Mouse (Mus musculus): ENCODE measurements at regions not wholly inside any gene's neighbourhood (a gene's known extent, or its start where the extent isn't known, plus 50 kb on each side); places are given as distances from the start of the nearest gene placed in this dataset.

DNA sequence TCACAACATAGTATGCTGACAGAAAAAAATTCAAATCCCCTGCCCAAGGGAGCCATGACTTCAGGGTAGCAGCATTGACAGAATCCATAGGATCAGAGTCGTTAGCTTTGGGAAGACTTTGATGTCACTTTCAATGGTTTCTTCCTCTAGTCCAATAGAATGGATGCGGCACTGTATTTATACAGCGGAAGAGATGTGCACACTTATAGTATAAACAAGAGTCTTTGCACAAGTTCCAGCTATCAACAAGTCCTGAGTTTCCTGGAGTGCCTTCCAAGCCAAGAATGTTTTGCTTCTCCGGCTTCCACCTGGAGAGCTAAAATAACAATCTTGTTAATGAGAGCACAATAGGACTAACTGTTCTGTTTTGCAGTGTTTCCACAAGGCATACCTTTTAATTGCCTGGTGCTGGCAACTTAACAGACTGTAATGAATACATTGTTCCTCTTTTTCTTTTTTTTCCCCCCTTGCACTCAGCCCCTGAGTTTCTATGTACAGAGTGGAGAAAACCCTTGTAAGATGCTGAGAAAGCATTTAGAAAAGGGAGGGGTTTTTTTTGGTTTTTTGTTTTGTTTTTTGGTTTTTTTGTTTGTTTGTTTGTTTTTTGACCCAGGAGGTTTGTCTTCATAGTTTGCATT is 129.8 kb upstream of the Nebl start:
- ChIA-PET CTCF (no interaction called here), POLR2A (interaction anchor here in 1 of 4 experiments (0.6 to 1.7 kb wide), 3 partner anchors 9 to 245 kb away, joined by 3 to 4 read pairs (median 4); no protein-coding TSS in a partner anchor)

DNA sequence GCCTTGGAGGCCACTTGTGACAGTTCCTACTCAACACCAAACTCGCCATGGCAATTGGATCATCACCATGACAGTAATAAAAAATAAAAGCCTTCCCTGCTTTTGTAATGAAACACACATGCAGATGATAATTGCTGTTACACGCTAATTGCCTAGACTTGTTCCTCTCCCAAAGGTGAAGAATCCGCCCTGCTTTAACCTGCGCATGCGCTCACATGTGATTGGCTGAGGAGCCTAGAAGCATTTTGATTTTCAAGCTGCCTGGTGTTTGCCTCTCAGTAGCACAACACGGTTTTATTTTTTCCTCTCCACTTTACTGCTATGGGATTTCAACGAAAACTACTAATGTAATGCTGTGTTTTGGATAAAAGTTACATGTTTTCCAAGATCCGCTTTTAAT is 128.0 kb upstream of the Nebl start:
- ChIA-PET CTCF (no interaction called here), POLR2A (interaction anchor here in 1 of 4 experiments (1.7 kb wide), 1 partner anchor 10 kb away, joined by 4 read pairs; no protein-coding TSS in a partner anchor)

DNA sequence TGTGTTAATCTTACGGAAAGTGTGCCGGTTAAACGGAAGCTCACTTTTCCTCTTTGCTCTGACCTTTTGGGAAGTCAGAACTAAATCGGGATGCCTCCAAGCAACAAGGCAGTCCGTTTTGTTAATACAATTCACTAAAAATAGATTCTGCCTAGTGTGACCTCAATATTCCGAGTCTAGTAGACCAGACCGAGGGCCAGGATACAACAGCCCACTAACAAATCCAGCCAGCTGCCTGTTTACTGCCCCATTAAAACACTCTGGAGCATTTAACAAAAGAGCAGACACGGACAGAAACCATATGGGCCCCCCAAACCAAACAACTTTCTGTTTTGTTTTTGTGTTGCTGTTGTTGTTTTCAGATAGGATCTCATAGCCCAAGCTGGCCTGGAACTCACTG is 127.1 kb upstream of the Nebl start:
- ChIA-PET CTCF (no interaction called here), POLR2A (interaction anchor here in 1 of 4 experiments (0.6 kb wide), 1 partner anchor 79 kb away, joined by 3 read pairs; no protein-coding TSS in a partner anchor)

DNA sequence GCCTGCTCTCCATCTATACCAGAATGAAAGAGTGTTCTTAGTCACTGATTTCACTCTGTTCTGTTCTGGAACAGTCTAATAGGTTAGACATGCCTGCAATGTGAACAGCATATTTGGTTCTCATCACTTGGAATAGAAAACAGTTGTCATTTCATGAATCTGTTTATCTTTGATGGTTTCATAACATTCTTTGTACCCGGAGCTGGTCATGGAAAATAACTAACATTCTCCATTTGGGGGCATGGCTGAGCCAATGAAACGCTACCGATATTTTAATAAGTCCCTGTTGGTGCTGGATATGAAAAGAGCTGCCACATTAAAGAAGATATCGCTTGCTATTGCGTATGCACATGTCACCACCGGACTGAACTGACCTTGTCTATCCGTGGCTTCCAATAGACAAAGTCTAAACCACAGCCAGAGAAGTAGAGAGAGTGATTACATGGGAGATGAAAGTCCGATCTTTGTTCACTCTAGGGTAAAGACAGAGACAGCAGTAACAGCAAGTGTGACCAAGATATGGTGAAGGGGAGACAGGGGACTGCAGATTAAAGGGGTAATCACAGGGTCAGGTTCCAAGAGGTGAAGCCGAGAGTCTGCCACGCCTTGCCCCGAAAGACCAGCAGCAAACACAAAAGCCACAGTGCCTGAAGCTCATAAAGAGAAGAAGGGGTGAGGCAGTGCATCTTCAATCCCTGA is 124.5 kb upstream of the Nebl start:
- ChIA-PET CTCF (no interaction called here), POLR2A (interaction anchor here in 1 of 4 experiments (0.5 to 1.0 kb wide), 2 partner anchors 9 to 27 kb away, joined by 3 read pairs; no protein-coding TSS in a partner anchor)

DNA sequence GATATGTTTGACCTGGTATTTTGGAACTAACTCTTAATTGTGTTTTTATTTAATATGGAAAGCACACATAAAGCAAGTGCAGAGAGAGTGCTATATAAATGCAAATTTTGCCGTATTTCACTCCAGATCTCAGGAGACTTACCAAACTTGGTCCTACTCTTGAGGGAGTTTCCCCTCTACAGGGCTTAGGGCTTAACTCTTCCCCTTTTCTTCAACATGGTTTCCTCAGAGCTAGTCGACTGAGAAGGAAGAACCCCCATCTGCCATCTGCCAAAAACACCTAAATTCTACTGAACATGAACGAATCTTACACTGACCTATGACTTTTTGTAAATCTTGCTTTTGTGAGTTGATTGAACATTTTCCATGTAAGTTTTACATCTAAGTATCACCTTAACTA is 122.8 kb upstream of the Nebl start:
- CTCF ChIA-PET = no interaction called here
- POLR2A ChIA-PET = no interaction called here

DNA sequence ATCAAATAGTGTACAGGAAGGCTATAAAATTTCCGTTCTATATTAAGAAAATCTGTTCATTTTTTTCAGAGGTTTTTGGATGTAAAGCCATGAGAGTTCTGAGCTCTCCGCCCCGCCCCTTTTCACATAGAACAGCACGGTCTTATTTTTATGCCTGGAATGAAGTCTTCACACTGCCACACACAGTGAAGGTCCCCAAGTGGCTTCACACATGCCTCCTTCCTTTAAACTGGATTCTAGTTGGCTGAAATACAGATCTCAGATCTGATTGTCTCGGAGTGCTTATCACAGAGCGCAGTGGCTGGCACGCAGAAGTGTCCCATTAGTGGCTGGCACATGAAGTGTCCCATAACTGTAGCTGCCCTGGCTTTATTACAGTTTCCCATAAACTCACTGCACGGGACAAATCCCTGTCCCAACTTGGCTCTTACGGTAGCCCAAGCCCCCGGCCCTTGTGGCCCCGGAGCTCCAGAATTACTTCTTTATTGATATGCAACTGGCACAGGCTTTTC is 122.3 kb upstream of the Nebl start:
- ChIA-PET POLR2A (no interaction called here), CTCF (interaction anchor here in 1 of 4 experiments (0.6 kb wide), 1 partner anchor 344 kb away, joined by 6 read pairs; no protein-coding TSS in a partner anchor)

DNA sequence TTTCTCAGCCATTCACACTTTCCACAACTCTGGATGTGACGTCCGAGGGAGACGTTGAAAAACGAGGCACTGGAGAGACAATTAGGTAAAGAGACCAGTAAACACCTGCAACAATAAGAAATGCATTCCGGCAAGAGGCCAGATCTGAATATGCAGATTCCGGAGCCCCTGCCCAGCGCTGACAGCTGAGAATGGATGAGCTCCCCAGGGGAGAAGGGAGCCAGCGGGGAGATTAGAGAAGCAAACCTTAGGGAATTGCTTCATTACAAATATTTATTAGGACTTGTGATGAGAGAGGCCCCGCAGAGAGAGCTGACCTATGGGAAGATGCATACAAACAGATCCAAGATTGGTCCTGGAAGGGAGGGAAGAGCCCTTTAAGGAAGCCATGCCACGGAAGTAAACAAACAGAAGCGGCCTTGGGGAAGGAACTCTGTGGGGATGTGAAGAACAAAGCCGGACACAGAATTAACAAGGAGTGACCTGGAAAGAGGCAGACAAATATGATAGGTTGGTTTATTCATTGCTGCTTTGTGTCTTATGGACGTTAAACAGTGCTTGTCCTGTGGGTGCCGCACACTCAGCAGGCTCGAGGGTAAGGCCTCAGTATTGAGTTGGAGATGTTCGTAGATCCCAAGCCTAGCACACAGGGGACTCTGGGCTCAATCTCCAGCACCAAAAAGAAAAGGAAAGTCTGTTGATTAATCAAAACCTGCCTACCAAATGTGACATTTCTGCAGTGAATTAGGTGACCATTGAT is 121.7 kb upstream of the Nebl start:
- ChIA-PET POLR2A (interaction anchor here in 1 of 4 experiments (0.7 kb wide), 1 partner anchor 732 kb away, joined by 3 read pairs; no protein-coding TSS in a partner anchor), CTCF (interaction anchor here in 3 of 4 experiments (0.6 to 0.7 kb wide), 5 partner anchors 14 to 1056 kb away, joined by 6 to 11 read pairs (median 8); no protein-coding TSS in a partner anchor)

DNA sequence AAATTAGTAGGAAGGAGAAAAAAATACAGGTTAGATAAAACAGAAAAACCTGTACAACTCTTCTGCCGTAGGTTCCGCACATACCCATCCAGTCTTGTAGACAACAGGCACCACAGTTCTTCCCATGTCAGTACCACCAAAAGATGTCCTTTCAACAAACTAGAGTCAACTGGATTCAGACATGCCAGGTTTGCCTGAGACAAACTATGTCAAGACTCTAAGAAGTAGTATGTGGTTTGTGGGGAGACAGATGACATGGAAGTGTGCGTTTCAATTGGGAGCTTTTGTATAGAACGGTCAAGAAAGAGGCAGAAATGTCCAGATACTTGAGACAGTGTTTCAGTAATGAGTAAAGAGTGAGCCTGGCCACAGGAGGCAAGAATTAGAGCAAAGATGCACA is 119.5 kb upstream of the Nebl start:
- POLR2A ChIA-PET = interaction anchor here in 2 of 4 experiments (0.5 to 0.7 kb wide), 3 partner anchors 21 to 729 kb away, joined by 3 read pairs; no protein-coding TSS in a partner anchor
- CTCF ChIA-PET = no interaction called here

DNA sequence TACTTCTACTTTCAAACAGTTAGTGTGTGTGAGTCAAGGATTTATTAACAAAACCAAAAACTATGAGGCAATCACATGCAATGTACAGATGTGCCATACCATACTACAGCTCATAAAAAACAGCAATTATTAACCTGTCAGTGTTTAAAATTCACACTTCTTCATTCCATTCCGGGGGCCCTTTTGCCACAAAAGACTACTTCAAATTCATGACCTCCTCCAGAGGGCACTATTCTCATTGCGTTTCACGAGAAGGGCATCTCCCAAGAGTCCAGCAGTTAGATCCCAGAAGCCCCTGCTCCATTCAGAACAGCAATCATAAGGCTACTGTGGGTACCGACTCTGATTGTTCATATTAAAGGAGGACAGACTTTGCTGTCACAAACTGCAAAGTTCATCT is 118.0 kb upstream of the Nebl start:
- ChIA-PET POLR2A (no interaction called here), CTCF (no interaction called here)

DNA sequence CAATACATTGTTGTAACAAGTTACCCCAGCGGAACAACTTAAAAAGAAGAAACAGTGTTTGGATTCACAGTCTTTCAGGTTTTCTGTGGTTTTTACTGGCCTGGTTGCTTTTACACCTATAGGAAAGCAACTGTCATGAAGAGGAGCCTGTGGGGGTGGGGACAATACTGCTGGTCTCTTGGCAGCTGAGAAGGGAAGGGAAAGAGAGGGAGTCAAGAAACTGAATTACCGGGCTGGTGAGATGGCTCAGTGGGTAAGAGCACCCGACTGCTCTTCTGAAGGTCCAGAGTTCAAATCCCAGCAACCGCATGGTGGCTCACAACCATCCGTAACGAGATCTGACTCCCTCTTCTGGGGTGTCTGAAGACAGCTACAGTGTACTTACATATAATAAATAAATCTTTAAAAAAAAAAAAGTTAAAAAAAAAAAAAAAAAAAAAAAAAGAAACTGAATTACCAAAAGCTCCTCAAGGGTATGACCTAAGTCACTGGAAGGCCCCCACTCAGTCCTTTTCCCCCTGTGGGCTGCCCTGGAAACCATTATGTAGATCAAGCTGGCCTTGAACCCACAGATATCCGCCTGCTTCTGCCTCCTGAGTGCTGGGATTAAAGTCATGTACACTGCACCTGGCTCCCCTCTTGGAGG is 114.3 kb upstream of the Nebl start:
- POLR2A ChIA-PET = interaction anchor here in 2 of 4 experiments (0.6 to 2.6 kb wide), 2 partner anchors 15 to 56 kb away, joined by 4 to 7 read pairs; no protein-coding TSS in a partner anchor

DNA sequence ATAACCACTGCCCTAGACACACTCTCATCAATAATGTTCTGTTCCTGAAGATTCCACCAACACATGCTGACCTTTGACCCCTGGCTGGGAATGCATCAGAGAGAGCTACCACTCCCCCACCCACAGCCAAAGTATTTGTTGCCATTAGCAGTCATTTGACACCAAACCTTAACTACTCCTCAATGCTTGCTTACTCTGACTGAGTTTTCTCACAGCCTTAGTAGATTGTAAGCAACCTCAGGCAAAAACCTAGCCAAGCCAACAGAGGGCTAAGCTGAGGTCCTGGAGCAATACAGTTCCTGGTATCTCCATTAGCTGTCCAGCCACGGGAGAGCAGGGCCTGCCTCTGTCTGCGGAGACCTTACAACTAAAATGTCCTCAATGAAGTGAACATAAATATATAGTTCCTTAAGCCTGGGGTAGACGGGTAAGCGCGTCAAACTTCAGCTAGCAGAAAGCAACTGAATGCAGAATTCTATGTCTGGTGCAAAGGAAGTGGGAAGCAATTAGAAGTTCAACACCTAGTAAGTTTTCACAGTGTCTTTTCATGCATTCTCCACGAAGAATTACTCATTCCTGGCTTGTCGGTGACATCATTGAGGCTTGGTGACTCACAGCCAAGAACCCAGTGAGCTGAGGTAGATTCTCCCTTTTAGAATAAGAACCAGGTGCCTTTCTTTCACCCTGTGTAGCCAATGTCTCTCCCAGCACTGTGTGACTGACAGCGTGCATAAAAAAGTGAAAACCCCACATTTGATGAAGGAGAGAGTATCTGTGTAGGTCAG is 113.6 kb upstream of the Nebl start:
- ChIA-PET CTCF (interaction anchor here in 2 of 4 experiments (0.5 to 0.6 kb wide), 2 partner anchors 118 to 380 kb away, joined by 3 read pairs; no protein-coding TSS in a partner anchor), POLR2A (interaction anchor here in 1 of 4 experiments (2.6 kb wide), 1 partner anchor 14 kb away, joined by 7 read pairs; no protein-coding TSS in a partner anchor)

More for the DNA sequence above, 114.3 kb upstream of the Nebl start:
- CTCF ChIA-PET = interaction anchor here in 3 of 4 experiments (0.5 to 0.7 kb wide), 4 partner anchors 33 to 409 kb away, joined by 3 to 15 read pairs (median 3); no protein-coding TSS in a partner anchor

DNA sequence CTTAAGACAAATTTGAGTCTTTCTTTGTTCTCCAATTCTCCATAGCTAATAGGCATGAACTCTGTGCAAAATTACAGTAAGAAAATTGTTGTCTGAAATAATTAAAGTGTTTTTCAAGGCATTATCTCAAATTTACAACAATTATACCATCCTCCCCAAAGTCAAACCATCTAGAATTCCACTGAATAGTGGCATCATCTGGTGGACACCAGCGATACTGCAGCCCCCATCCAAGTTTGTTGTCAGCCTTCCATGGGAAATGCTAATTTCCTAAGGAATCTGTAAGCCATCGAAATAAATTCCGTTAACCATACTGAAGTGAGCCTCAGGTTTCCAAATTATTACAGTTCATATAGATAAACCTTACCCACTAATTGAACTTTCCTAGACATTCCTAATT is 110.7 kb upstream of the Nebl start:
- ChIA-PET CTCF (interaction anchor here in 2 of 4 experiments (0.6 to 2.3 kb wide), 3 partner anchors 11 to 197 kb away, joined by 3 to 11 read pairs (median 4); no protein-coding TSS in a partner anchor), POLR2A (no interaction called here)

DNA sequence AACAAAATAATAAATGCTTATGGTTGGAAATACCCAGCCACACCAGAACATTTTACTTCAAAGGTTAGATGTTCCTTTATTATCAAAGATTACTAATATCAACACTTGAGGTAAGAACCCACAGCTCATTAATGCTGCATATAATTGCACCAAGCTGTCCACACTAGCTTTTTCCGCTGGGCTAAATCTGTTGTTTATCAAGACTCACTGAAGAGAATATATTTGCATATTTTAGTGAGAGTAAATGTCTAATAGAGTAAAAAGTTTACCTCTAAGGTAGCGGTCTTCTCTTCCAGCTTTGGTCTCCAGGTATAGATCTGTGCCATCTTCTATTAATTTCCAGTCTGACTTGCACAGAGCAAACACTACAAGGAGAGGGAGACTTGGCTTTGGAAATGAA is 110.3 kb upstream of the Nebl start:
- POLR2A ChIA-PET = no interaction called here
- CTCF ChIA-PET = interaction anchor here in 1 of 4 experiments (2.3 kb wide), 1 partner anchor 197 kb away, joined by 11 read pairs; no protein-coding TSS in a partner anchor

DNA sequence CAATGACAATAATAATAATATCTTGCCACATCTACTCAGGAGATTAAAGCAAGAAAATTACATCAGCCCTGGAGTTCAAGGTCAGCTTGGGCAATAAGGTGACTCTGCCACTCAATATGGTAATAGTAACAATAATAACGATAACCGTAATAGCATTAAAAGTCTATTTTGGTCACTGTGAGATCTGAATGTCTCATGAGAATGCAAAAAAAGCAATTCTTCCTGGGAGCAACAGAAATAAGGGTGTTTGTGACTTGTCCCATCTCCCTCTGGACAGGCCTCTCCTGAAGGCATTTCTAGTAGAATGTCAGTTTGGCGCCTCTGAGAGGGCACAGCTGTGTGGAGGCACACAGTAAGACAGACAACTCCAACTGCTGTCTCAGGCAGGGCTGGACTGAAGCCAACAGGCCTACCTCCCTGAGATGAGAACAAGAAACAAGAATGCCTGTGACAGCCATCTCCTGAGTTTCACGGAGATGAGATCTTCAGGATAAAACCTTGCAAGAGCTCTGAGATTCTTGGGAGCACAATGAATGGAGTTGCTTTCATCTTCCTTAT is 109.8 kb upstream of the Nebl start:
- ChIA-PET CTCF (interaction anchor here in 1 of 4 experiments (1.5 kb wide), 1 partner anchor 197 kb away, joined by 5 read pairs; no protein-coding TSS in a partner anchor), POLR2A (interaction anchor here in 1 of 4 experiments (0.7 kb wide), 1 partner anchor 10 kb away, joined by 3 read pairs; no protein-coding TSS in a partner anchor)

DNA sequence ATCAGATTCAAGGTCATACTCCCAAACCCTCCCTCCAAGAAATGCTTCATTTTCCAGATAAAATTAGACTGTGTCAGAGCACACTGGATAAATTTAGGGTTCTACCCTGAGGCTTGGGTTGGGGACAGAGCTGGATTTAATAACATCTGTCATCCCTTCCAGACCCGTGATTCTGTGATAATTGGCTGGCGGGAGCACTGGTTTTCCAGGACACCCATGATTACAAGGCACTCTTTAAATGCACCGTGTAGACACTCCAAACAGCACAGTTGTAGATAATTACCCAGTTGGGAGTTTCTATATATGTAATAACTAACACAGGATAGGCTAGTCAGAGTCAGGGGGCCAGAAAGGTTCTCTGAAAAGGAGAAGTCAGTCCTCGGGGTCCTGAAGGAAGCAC is 108.4 kb upstream of the Nebl start:
- ChIA-PET POLR2A (no interaction called here), CTCF (interaction anchor here in 3 of 4 experiments (0.6 to 1.5 kb wide), 3 partner anchors 9 to 195 kb away, joined by 3 to 11 read pairs (median 5); no protein-coding TSS in a partner anchor)

DNA sequence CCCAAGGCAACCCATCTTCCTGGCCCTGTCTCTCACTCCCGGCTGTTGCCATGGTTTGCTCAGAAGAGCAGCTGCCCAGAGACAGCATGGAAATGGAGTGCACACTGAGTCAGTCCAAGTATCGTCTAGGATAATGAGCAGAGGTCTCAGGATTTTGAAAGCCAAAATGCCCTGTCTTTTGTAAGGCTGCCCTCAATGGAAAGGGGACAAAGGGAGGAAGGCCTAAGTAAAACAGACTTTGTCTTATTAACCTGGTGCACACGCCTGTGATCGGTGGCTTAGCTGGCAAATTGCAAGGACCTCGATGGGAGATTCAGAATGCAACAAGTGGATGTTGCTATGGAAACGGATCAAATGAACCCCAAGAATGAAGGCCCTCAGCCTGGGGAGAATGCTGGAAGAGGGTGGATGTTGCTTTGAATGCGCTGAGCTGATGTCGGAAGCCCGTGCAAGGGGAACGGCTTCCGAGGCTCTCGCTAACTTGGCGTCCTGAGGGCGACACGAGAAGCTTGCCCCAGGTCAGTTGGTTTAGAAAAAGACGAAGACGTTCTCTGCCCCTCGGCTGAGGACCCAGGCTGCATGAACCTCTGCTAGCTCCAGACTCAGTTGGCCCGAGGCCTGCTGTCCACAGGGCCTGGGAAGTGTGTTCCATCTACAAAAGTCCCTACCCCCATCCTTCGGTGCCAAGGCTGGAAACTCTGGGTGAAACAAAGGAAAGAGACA is 107.8 kb upstream of the Nebl start:
- ChIA-PET CTCF (interaction anchor here in 3 of 4 experiments (0.6 to 0.9 kb wide), 3 partner anchors 8 to 195 kb away, joined by 3 to 11 read pairs (median 3); no protein-coding TSS in a partner anchor), POLR2A (no interaction called here)

DNA sequence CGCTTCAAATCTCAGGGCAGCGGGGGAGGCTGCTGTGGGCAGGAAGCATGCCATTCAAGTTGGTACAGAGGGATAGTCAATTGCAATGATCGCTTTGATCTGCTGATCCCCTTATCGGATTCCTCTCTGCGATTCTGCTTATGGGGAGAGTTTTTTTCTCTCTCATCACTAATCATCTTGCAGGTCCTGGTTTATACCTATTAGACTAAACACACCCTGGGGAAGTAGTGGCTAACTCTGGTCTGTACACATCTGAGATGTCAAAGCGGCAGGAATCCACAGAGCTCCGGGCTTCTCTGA is 107.1 kb upstream of the Nebl start:
- POLR2A ChIA-PET = no interaction called here
- CTCF ChIA-PET = no interaction called here
